ENCODE assay signal across 8 mouse cellular contexts in genomic region chr8:109536703-109537102, GRCm38 (mm10). TPM values are rescaled to one million over a fixed set of nuclear protein-coding genes. Genes with fewer than 3 reads are reported as not detected.
DNase-seq lines count a peak whose midpoint lies in the region; ATAC-seq and TF ChIP-seq lines count a peak whose summit lies in the region.

No protein-coding gene starts in this region.

- WGBS in hindbrain, embryonic 14.5 days: 6% methylated on average over 5 of the region's 5 CpGs

- H3K4me1 ChIP-seq in hindbrain, embryonic 14.5 days (replicated peaks; ENCODE audit: control insufficient read depth, insufficient read depth, low read length): no peaks in the 10 kb centered on the region

- ATAC-seq in Patski: peak; percentile 86
- peak; percentile 77; the same call in 1 of the 2 replicates for ATAC-seq in hindbrain, embryonic 14.5 days (ENCODE audit: low FRiP score)

- DNase-seq in Patski (ENCODE audit: low read depth, low spot score): no peak
- peak; percentile 33 for DNase-seq in cerebellum, adult 9-11 months
- peak; percentile 59 to 81 for DNase-seq in frontal cortex, postnatal 10 days (ENCODE audit: low spot score in 2 of 2)
- peak; percentile 85 for DNase-seq in hindbrain, embryonic 14.5 days (ENCODE audit: low spot score)
- DNase-seq in left cerebral cortex, adult 11 months (ENCODE audit: low spot score): peak; percentile 70
- DNase-seq in lung, postnatal 36 days: peak; percentile 78
- peak; percentile 85 for DNase-seq in right cerebral cortex, adult 18-20 months
- peak; percentile 70 for DNase-seq in urinary bladder, postnatal 25 days (ENCODE audit: low spot score)

- no peaks in the 10 kb centered on the region for H3K9me3 ChIP-seq in hindbrain, embryonic 14.5 days (ENCODE audit: control insufficient read depth, low read length)

- peak overlapping the region; percentile 36 for H3K9ac ChIP-seq in hindbrain, embryonic 14.5 days

- H3K36me3 ChIP-seq in hindbrain, embryonic 14.5 days (replicated peaks; ENCODE audit: control insufficient read depth, insufficient read depth): no peaks in the 10 kb centered on the region

- in situ Hi-C loops in Patski (cut with MboI; ENCODE audit: low pct_unique_long_range_greater_than_20kb): loop anchor here (10.0 kb wide), 1 partner anchor 1932 kb away; no protein-coding TSS in a partner anchor

- H3K27me3 ChIP-seq in Patski: peaks cover 16% of the 10 kb centered on the region
- H3K27me3 ChIP-seq in hindbrain, embryonic 14.5 days (ENCODE audit: control insufficient read depth, insufficient read depth, low read length): no peaks in the 10 kb centered on the region

- TF ChIP-seq CTCF in Patski (IDR thresholded peaks at IDR 0.05): peak; percentile 89

- H3K4me2 ChIP-seq in hindbrain, embryonic 14.5 days (replicated peaks): 0 out of 2 replicates have a peak overlapping the region, but pooled peaks have one; percentile 32

- H3K27ac ChIP-seq in hindbrain, embryonic 14.5 days: peak overlapping the region; percentile 70; the same call in 1 of the 2 replicates

- POLR2A ChIA-PET in Patski (lab: Charles Lee): no interaction called here

- no peak overlapping the region for H3K4me3 ChIP-seq in hindbrain, embryonic 14.5 days (replicated peaks; ENCODE audit: low read length)

- CTCF ChIA-PET in Patski (lab: Charles Lee): interaction anchor here (0.7 to 0.9 kb wide), 2 partner anchors 16 to 31 kb away, joined by 3 read pairs; no protein-coding TSS in a partner anchor

RNA-seq across cellular contexts. Expression of gene Dhx38, which starts 29.0 kb away (rescaled TPM):
- polyA plus RNA-seq in Patski (2021): 39.9 TPM
- polyA plus RNA-seq in hindbrain, embryonic 14.5 days (2014; fragmentation: Nextera tagmentation; extraction: Ambion mirVana): 12.7 and 14.7 TPM in 2 replicates

RNA-seq across cellular contexts. Expression of gene Txnl4b, which starts 29.0 kb away (rescaled TPM):
- polyA plus RNA-seq in Patski (2021): 14.8 TPM
- polyA plus RNA-seq in hindbrain, embryonic 14.5 days (2014; fragmentation: Nextera tagmentation; extraction: Ambion mirVana): 28.2 and 31.2 TPM in 2 replicates

RNA-seq across cellular contexts. Expression of gene Hp, which starts 42.3 kb away (rescaled TPM):
- polyA plus RNA-seq in Patski (2021): 0.45 TPM
- 0.40 and 0.43 TPM in 2 replicates for polyA plus RNA-seq in hindbrain, embryonic 14.5 days (2014; fragmentation: Nextera tagmentation; extraction: Ambion mirVana)

RNA-seq across cellular contexts. Expression of gene Pmfbp1, which starts 42.9 kb away (rescaled TPM):
- polyA plus RNA-seq in Patski (2021): not detected
- polyA plus RNA-seq in hindbrain, embryonic 14.5 days (2014; fragmentation: Nextera tagmentation; extraction: Ambion mirVana): 3.2 TPM in 2 replicates
